Mouse (Mus musculus) embryonic stem cell, embryonic (primary cell): ENCODE data around the gene Vamp5.

Experiments used
- CTCF ChIA-PET, 4 experiments: fragments of 300-600 bp in 2 of 4; fragments of 350-600 bp in 2 of 4; sonication (Branson Sonifier 250); formaldehyde crosslinking; loops; one replicate each; lab custom pipeline; 2022; ENCODE audit warnings: inconsistent platforms in 2 of 4; lab: Charles Lee
- POLR2A ChIA-PET, 4 experiments: fragments of 300-600 bp in 2 of 4; fragments of 350-600 bp in 2 of 4; sonication (Branson Sonifier 250); formaldehyde crosslinking; loops; one replicate each; lab custom pipeline; 2022; ENCODE audit warnings: antibody characterized with exemption in 4 of 4, inconsistent platforms in 1 of 4; lab: Charles Lee

Gene Vamp5

GRCm38 (mm10) chr6:72382494-72382893 lies 2.2 kb upstream of the Vamp5 start:
- ChIA-PET CTCF (interaction anchor here in 2 of 4 experiments (0.7 to 4.5 kb wide), 2 partner anchors 7 to 637 kb away, joined by 10 to 21 read pairs; partner anchors contain the start of gene Vamp8 (in 1 of the 2)), POLR2A (interaction anchor here in 3 of 4 experiments (0.6 to 3.3 kb wide), 6 partner anchors 8 to 58 kb away, joined by 3 to 12 read pairs (median 4); partner anchors contain the start of gene Ggcx (in 2 of the 3))

DNA sequence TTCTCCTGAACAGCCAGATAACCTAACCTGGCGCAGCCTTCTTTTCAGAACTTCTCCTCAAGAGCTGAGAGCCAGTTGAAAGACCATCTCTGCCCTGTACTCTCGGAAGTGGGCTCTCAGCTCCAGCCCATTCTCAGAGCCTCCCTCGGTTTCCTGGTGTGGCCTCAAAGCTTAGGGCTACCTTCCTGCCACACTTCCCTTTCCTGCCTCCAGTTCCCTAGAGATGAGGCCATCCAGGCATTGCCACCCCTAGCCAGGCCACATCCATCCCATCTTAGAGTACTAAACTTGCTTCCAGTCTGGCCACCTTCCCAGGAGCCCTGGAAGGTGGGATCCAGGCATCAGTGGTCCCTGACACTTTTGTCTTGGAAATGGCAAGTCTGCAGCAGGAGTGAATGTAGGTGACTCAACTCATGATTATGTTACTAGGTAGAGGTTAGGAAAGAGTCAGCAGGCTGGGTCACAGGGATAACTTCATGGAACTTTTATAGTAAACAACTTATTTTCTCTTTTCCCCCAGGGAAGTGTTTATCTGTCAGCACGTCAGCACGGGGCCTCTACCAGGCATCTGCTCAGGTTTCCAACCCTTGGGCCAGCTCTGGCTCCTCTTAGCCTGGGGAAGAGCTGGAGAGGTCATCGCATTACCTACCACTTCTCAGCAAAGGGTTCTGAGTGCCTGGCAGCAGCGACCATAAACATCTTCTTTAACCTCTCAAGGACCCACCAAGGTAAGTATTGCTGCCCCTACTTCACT lies 714 bp downstream of the Vamp5 start:
- POLR2A ChIA-PET = interaction anchor here in 3 of 4 experiments (1.0 to 3.8 kb wide), 19 partner anchors 9 to 219 kb away, joined by 3 to 18 read pairs (median 5); partner anchors contain the start of genes Vamp8 (in 3 of the 3), Mat2a (in 2 of the 3), Elmod3 (in 1 of the 3) and Ggcx (in 1 of the 3)
- CTCF ChIA-PET = interaction anchor here (0.8 to 4.5 kb wide), 14 partner anchors 9 to 155 kb away, joined by 3 to 21 read pairs (median 4); partner anchors contain the start of genes Vamp8 (in 3 of the 4) and Ggcx (in 1 of the 4)

DNA sequence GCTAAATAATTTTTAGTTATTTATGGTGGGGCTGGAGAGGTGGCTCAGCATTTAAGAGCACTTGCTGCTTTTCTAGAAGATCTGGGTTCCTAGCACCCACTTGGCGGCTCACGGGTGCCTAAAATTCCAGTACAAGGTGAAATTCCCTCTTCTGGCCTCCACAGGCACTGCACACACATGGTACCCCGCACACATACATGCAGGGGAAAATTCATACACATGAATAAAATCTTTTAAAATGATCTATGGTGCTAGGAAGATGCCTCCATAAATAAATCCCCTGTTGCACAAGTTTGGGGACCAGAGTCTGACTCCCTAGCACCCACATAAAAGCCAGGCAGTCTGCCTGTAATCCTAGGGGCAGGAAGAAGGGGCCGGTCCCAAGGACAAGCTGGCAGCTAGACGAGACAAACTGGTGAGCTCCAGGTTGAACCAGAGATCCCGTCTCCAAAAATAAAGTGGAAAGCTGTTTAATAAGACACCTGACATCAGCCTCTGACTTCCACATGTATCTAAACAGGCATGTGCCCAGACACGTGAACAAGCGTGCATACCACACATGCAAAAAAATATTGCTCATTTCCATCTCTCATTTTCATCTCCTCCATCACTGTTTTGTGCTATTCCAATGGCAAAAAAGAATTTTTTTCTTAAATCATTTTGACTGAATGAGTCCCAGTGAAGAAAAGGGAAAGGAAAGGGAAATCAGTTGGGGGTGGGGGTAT lies 1.6 kb downstream of the Vamp5 start:
- CTCF ChIA-PET = interaction anchor here in 3 of 4 experiments (0.6 to 4.5 kb wide), 7 partner anchors 8 to 82 kb away, joined by 3 to 21 read pairs (median 5); partner anchors contain the start of gene Vamp8 (in 1 of the 3)

DNA sequence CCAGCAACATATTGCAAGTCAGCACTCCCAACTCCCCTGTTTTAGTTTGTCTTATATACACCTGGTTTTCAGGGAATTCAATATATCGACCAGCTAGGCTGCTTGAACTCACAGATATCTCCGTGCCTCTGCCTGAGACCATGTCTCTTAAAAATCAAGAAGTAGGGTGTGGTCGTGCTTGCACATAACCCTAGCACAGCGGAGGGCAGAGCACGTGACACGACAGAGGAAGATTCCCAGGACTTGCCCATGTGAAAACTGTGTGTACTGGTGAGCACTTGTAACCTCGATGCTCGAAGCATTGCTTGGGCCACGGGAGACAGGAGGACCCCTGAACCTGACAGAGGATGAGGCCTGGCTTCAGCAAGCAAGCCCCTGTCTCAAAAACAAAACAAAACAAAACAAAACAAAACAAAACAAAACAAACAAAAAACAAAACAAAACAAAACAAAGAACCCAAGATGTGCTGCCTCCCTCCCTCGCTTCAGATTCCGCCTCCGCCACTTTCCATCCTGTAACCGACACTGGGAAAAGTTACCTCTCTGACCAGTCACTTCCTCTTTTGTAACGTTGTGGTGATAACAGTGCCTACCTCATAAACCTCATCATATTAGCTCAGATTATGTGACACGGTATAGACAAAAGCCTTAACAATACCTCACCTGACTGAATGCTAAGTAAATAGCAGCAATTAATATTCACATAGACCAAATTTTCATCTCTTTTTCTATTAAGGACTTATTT lies 5.3 kb downstream of the Vamp5 start:
- CTCF ChIA-PET = interaction anchor here in 1 of 4 experiments (0.7 kb wide), 1 partner anchor 17 kb away, joined by 3 read pairs; no protein-coding TSS in a partner anchor
- POLR2A ChIA-PET = interaction anchor here in 3 of 4 experiments (0.5 to 0.9 kb wide), 6 partner anchors 8 to 283 kb away, joined by 3 to 5 read pairs (median 3); no protein-coding TSS in a partner anchor

More for the DNA sequence above, 1.6 kb downstream of the Vamp5 start:
- POLR2A ChIA-PET = interaction anchor here in 2 of 4 experiments (1.0 to 3.8 kb wide), 11 partner anchors 8 to 220 kb away, joined by 3 to 18 read pairs (median 9); partner anchors contain the start of genes Vamp8 (in 2 of the 2), Elmod3 (in 1 of the 2), Ggcx (in 1 of the 2) and Mat2a (in 1 of the 2)

DNA sequence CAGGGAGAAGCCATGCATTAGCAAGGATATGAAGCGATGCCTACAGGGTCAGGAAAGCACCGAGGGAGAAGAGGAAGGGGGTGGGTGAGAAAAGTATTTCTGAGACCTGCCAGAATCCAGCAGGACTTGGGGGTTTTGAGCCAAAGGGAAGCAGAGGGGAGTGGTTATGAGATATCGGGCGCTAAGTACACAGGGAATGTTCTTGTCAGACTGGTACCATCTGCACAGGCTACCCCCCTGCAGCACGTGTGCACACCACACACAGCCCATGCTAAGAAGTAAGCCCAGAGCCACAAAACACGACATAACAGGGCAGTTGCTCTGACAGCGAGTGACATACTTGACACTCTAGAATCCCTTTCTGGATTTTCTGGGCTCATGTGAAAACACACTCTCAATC lies 6.1 kb downstream of the Vamp5 start:
- POLR2A ChIA-PET = interaction anchor here in 1 of 4 experiments (0.5 kb wide), 1 partner anchor 1464 kb away, joined by 4 read pairs; no protein-coding TSS in a partner anchor
- CTCF ChIA-PET = no interaction called here

DNA sequence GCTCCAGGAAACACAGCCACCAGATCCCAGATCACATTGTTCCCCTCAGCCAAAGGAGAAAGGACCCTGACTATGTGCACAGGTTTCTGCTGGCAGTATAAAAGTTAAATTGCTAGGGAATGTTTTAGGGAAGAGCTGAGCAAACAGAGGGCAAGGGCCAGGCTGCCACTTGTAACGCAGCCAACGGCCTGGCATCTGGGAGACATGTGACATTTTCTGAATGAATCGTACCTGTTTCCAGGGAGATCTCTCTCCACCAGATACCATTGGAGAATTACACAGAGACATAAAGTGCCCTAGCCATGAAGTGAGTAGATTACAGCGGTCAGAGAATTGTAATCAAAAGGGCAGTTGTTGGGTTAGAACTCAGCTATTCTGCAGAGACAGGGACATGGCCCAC lies 7.1 kb downstream of the Vamp5 start:
- ChIA-PET POLR2A (interaction anchor here in 3 of 4 experiments (0.6 to 0.9 kb wide), 3 partner anchors 18 to 185 kb away, joined by 3 to 7 read pairs (median 3); partner anchors contain the start of gene Tmem150a (in 1 of the 3)), CTCF (no interaction called here)

GRCm38 (mm10) chr6:72371571-72371970 lies 8.7 kb downstream of the Vamp5 start:
- CTCF ChIA-PET = interaction anchor here in 1 of 4 experiments (1.2 kb wide), 1 partner anchor 163 kb away, joined by 3 read pairs; no protein-coding TSS in a partner anchor
- POLR2A ChIA-PET = interaction anchor here in 2 of 4 experiments (1.2 to 3.5 kb wide), 7 partner anchors 8 to 18 kb away, joined by 3 to 18 read pairs (median 11); partner anchors contain the start of genes Vamp5 (in 2 of the 2) and Vamp8 (in 2 of the 2)

DNA sequence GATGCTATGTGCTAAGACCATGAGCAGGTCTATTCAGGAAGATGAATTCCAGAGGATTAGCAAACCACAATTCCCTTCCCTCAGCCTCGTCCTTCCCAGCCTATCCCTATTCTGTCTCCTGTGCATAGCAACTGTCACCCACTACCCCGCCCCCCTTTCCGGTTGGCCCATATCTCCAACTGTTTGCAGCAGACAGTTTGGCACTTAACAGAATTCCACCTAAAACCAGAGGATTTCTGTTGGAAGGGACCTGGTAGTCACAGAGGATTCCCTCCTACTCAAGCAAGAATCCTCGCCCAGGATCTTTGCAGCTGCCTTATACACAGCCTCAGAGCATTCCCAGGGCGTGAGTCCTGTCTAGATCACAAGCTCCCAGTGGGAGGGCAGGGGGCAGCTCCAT lies 9.1 kb downstream of the Vamp5 start:
- POLR2A ChIA-PET = interaction anchor here in 2 of 4 experiments (0.9 to 3.5 kb wide), 11 partner anchors 8 to 43 kb away, joined by 3 to 18 read pairs (median 10); partner anchors contain the start of genes Vamp5 (in 2 of the 2), Vamp8 (in 2 of the 2), Ggcx (in 1 of the 2) and Tmem150a (in 1 of the 2)
- CTCF ChIA-PET = interaction anchor here in 3 of 4 experiments (0.6 to 2.3 kb wide), 8 partner anchors 9 to 195 kb away, joined by 3 to 18 read pairs (median 6); partner anchors contain the start of genes Vamp5 (in 2 of the 3), Ggcx (in 1 of the 3), Tmem150a (in 1 of the 3) and Vamp8 (in 1 of the 3)

GRCm38 (mm10) chr6:72370091-72370490 lies 10.2 kb downstream of the Vamp5 start:
- POLR2A ChIA-PET = interaction anchor here in 3 of 4 experiments (0.5 to 3.5 kb wide), 19 partner anchors 9 to 69 kb away, joined by 3 to 18 read pairs (median 5); partner anchors contain the start of genes Tmem150a (in 3 of the 3), Mat2a (in 2 of the 3), Vamp5 (in 2 of the 3) and Vamp8 (in 2 of the 3)
- CTCF ChIA-PET = interaction anchor here in 3 of 4 experiments (0.5 to 2.3 kb wide), 15 partner anchors 10 to 539 kb away, joined by 3 to 18 read pairs (median 5); partner anchors contain the start of genes Tmem150a (in 2 of the 3), Vamp5 (in 2 of the 3), 0610030E20Rik (in 1 of the 3) and Ggcx (in 1 of the 3)

- ChIA-PET POLR2A (interaction anchor here in 3 of 4 experiments (0.5 to 3.5 kb wide), 18 partner anchors 8 to 70 kb away, joined by 3 to 18 read pairs (median 5); partner anchors contain the start of genes Tmem150a (in 3 of the 3), Ggcx (in 2 of the 3), Mat2a (in 2 of the 3) and Vamp5 (in 2 of the 3)), CTCF (interaction anchor here (0.6 to 2.3 kb wide), 16 partner anchors 9 to 108 kb away, joined by 3 to 18 read pairs (median 4); partner anchors contain the start of genes Tmem150a (in 2 of the 4), Vamp5 (in 2 of the 4), Vamp8 (in 2 of the 4) and 0610030E20Rik (in 1 of the 4))
Observed at GRCm38 (mm10) chr6:72369557-72369956, 10.7 kb downstream of the Vamp5 start.

GRCm38 (mm10) chr6:72367460-72367974 lies 12.8 kb downstream of the Vamp5 start:
- ChIA-PET CTCF (interaction anchor here in 1 of 4 experiments (0.5 kb wide), 1 partner anchor 38 kb away, joined by 6 read pairs; no protein-coding TSS in a partner anchor), POLR2A (interaction anchor here in 1 of 4 experiments (13.1 kb wide), 1 partner anchor 20 kb away, joined by 130 read pairs; the partner anchor contains the start of genes 0610030E20Rik and Usp39)

GRCm38 (mm10) chr6:72366844-72367443 lies 13.3 kb downstream of the Vamp5 start, which contains the start of gene Rnf181:
Gene Rnf181, minus strand, starts transcription at chr6:72366956.
- POLR2A ChIA-PET = interaction anchor here in 1 of 4 experiments (13.1 kb wide), 1 partner anchor 19 kb away, joined by 130 read pairs; the partner anchor contains the start of genes 0610030E20Rik and Usp39
- CTCF ChIA-PET = no interaction called here

DNA sequence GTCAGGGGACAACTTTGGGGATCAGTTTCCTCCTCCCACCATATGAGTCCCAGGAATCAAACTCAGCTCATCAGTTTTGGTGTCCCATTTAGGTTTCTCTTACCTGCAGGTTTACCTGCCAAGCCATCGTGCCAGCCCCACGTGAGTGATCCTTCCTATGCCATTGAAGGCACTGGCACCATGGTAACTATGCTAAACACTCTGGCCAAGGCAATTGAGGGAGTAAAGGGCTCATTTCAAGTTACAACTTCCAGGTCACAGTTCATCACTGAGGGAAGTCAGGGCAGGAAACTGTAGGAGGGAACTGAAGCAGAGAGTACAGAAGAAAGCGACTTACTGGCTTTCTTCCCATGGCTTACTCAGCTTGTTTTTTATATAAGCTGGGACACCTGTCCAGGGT lies 14.0 kb downstream of the Vamp5 start:
- CTCF ChIA-PET = no interaction called here
- POLR2A ChIA-PET = interaction anchor here in 2 of 4 experiments (1.3 to 13.1 kb wide), 2 partner anchors 11 to 19 kb away, joined by 4 to 130 read pairs; partner anchors contain the start of genes 0610030E20Rik (in 1 of the 2), Tmem150a (in 1 of the 2) and Usp39 (in 1 of the 2)

GRCm38 (mm10) chr6:72364985-72365384 lies 15.3 kb downstream of the Vamp5 start:
- ChIA-PET POLR2A (interaction anchor here in 3 of 4 experiments (0.5 to 13.1 kb wide), 13 partner anchors 9 to 38 kb away, joined by 3 to 130 read pairs (median 6); partner anchors contain the start of genes Tmem150a (in 3 of the 3), 0610030E20Rik (in 2 of the 3), Usp39 (in 2 of the 3) and Vamp8 (in 2 of the 3)), CTCF (interaction anchor here in 2 of 4 experiments (1.1 to 2.7 kb wide), 7 partner anchors 10 to 104 kb away, joined by 3 to 14 read pairs (median 4); partner anchors contain the start of genes Tmem150a (in 2 of the 2), Ggcx (in 1 of the 2), Usp39 (in 1 of the 2) and Vamp8 (in 1 of the 2))
